Mouse (Mus musculus) splenic B cell, adult 2 months (primary cell): Measurements from ENCODE around the gene Arhgef16.
A peak's percentile ranks its signal among the peaks of the same experiment; 100 is the strongest.

Experiments used
- DNase-seq: peaks from one replicate; pipeline ENCODE4 v3.0.0-alpha.2; 2011; ENCODE audit warnings: low read depth, low spot score
- H3K27me3 ChIP-seq: 2 replicates; pipeline ENCODE4 v1.6.1; 2012; ENCODE audit warnings: mild to moderate bottlenecking, low read length, moderate library complexity, mixed read lengths; ENCODE audit not compliant: control insufficient read depth, poor library complexity, insufficient read depth, severe bottlenecking
- H3K36me3 ChIP-seq: 2 replicates; pipeline ENCODE4 v1.6.1; 2012; ENCODE audit warnings: mild to moderate bottlenecking, low read length, moderate library complexity, mixed read lengths; ENCODE audit not compliant: control insufficient read depth, poor library complexity, insufficient read depth, severe bottlenecking

The Arhgef16 gene

GRCm38 (mm10) chr4:154312143-154312812 is 10.8 kb upstream of the Arhgef16 start:
- Histone ChIP-seq H3K36me3 (no peaks in the 10 kb centered on the region), H3K27me3 (no peaks in the 10 kb centered on the region)
- no peak for DNase-seq

GRCm38 (mm10) chr4:154310576-154311262 is 9.2 kb upstream of the Arhgef16 start:
- Histone ChIP-seq H3K36me3 (no peaks in the 10 kb centered on the region), H3K27me3 (no peaks in the 10 kb centered on the region)
- no peak for DNase-seq

GRCm38 (mm10) chr4:154309131-154309530 is 7.7 kb upstream of the Arhgef16 start:
- no peak for DNase-seq
- no peaks in the 10 kb centered on the region for H3K27me3 ChIP-seq
- no peaks in the 10 kb centered on the region for H3K36me3 ChIP-seq

GRCm38 (mm10) chr4:154299541-154300271 is 1.8 kb downstream of the Arhgef16 start:
- DNase-seq, result no peak
- no peaks in the 10 kb centered on the region for H3K36me3 ChIP-seq
- H3K27me3 ChIP-seq, result no peaks in the 10 kb centered on the region

- no peak for DNase-seq
- H3K36me3 ChIP-seq, result no peaks in the 10 kb centered on the region
- H3K27me3 ChIP-seq, result no peaks in the 10 kb centered on the region
These were observed 3.7 kb downstream of the Arhgef16 start for GRCm38 (mm10) chr4:154297761-154298160.

GRCm38 (mm10) chr4:154294262-154294731 is 7.2 kb downstream of the Arhgef16 start:
- Histone ChIP-seq H3K27me3 (no peaks in the 10 kb centered on the region), H3K36me3 (no peaks in the 10 kb centered on the region)
- DNase-seq, result no peak

GRCm38 (mm10) chr4:154293735-154294201 is 7.7 kb downstream of the Arhgef16 start:
- no peaks in the 10 kb centered on the region for H3K27me3 ChIP-seq
- no peak for DNase-seq
- H3K36me3 ChIP-seq, result no peaks in the 10 kb centered on the region

- no peak for DNase-seq
- no peaks in the 10 kb centered on the region for H3K36me3 ChIP-seq
- H3K27me3 ChIP-seq, result no peaks in the 10 kb centered on the region
These were observed 17.8 kb downstream of the Arhgef16 start for GRCm38 (mm10) chr4:154283671-154284070.

- DNase-seq, result no peak
- no peaks in the 10 kb centered on the region for H3K27me3 ChIP-seq
- no peaks in the 10 kb centered on the region for H3K36me3 ChIP-seq
These were observed 22.0 kb downstream of the Arhgef16 start for GRCm38 (mm10) chr4:154279481-154279880.

- H3K27me3 ChIP-seq, result no peaks in the 10 kb centered on the region
- no peaks in the 10 kb centered on the region for H3K36me3 ChIP-seq
- DNase-seq, result peak; percentile 56
These were observed 28.5 kb downstream of the Arhgef16 start for GRCm38 (mm10) chr4:154273000-154273399.

GRCm38 (mm10) chr4:154269520-154269919 is 32.0 kb downstream of the Arhgef16 start:
- no peaks in the 10 kb centered on the region for H3K27me3 ChIP-seq
- DNase-seq, result no peak

GRCm38 (mm10) chr4:154267511-154267910 is 34.0 kb downstream of the Arhgef16 start:
- Histone ChIP-seq H3K36me3 (no peaks in the 10 kb centered on the region), H3K27me3 (no peaks in the 10 kb centered on the region)
- no peak for DNase-seq

More at GRCm38 (mm10) chr4:154269520-154269919, 32.0 kb downstream of the Arhgef16 start:
- H3K36me3 ChIP-seq, result no peaks in the 10 kb centered on the region

GRCm38 (mm10) chr4:154262071-154262470 is 39.4 kb downstream of the Arhgef16 start:
- no peak for DNase-seq
- no peaks in the 10 kb centered on the region for H3K27me3 ChIP-seq
- no peaks in the 10 kb centered on the region for H3K36me3 ChIP-seq

- Histone ChIP-seq H3K27me3 (no peaks in the 10 kb centered on the region), H3K36me3 (no peaks in the 10 kb centered on the region)
- DNase-seq, result no peak
These were observed 40.7 kb downstream of the Arhgef16 start for GRCm38 (mm10) chr4:154260755-154261154.
